Mouse (Mus musculus) forebrain, embryonic 13.5 days (tissue): ENCODE data around the gene Nol9. TPM values are rescaled to one million over a fixed set of nuclear protein-coding genes. Genes with fewer than 3 reads are reported as not detected.

Experiments
- ATAC-seq: fragments of 200-750 bp; cut with Nextera tagmentation; 2 replicates; pipeline ENCODE4 v1.8.0; 2017
- H3K27ac ChIP-seq: fragments of 300-500 bp; sonication (generic); 2 replicates; pipeline ENCODE4 v1.5.1; 2015; ENCODE audit warnings: inconsistent platforms, mild to moderate bottlenecking, moderate library complexity
- H3K27me3 ChIP-seq: fragments of 300-500 bp; sonication (generic); 2 replicates; pipeline ENCODE4 v1.6.1; 2015; ENCODE audit warnings: mild to moderate bottlenecking, inconsistent platforms
- H3K36me3 ChIP-seq: fragments of 300-500 bp; sonication (generic); 2 replicates; pipeline ENCODE4 v1.6.1; 2015; ENCODE audit warnings: mild to moderate bottlenecking, inconsistent platforms; ENCODE audit not compliant: poor library complexity, severe bottlenecking
- H3K4me1 ChIP-seq: fragments of 300-500 bp; sonication (generic); 2 replicates; pipeline ENCODE4 v1.6.1; 2015; ENCODE audit warnings: inconsistent platforms
- H3K4me2 ChIP-seq: fragments of 300-500 bp; sonication (generic); 2 replicates; pipeline ENCODE4 v1.6.1; 2015; ENCODE audit warnings: inconsistent platforms, mild to moderate bottlenecking, moderate library complexity
- H3K4me3 ChIP-seq: fragments of 300-500 bp; sonication (generic); 2 replicates; pipeline ENCODE4 v1.5.1; 2015; ENCODE audit warnings: mild to moderate bottlenecking, inconsistent platforms
- H3K9ac ChIP-seq: fragments of 300-500 bp; sonication (generic); 2 replicates; pipeline ENCODE4 v1.6.1; 2015; ENCODE audit warnings: mild to moderate bottlenecking, inconsistent platforms
- H3K9me3 ChIP-seq: fragments of 300-500 bp; sonication (generic); replicated peaks from 2 replicates; pipeline ENCODE4 v1.6.1; 2016; ENCODE audit warnings: inconsistent platforms
- WGBS: fragments of 180-500 bp; shearing (Covaris S2); methylation state at CpG from one replicate; pipeline ENCODE4 v1.1.7; 2015; 5-methylcytosine and 5-hydroxymethylcytosine counted together
- polyA plus RNA-seq: library from polyadenylated mRNA; unstranded; fragments of >200 nt; fragmentation: Nextera tagmentation; extraction: Ambion mirVana; gene quantifications from 2 replicates; pipeline ENCODE4 v1.2.1, GENCODE M21; 2015

The Nol9 gene
- polyA plus RNA-seq, 1 experiment from 2014 or later, result 22.5 TPM

DNA sequence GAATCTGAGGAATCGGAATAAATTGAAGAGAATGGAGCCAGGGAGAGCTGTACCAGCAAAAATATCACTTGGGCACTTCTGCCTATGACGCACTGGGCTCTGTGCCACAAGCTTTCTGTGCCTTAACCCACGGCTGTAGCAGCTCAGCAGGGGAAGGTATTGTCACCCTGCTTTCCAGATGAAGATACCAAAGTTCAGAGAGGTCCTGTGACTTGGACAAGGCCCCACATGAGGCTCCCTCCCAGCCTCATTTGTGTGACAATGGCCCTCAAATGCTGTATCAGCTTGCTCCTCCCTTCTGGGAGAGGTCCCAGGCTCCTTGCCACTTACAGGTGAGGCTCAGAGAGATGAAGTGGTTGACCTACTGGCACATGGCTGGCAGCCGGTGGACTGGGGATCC is 49.0 kb downstream of the Nol9 start:
- peaks cover 36% of the 10 kb centered on the region for H3K4me1 ChIP-seq
- peak overlapping the region; percentile 88 for H3K4me2 ChIP-seq
- H3K36me3 ChIP-seq, result no peaks in the 10 kb centered on the region
- peak overlapping the region; percentile 85; the same call in 1 of the 2 replicates for H3K9ac ChIP-seq
- H3K9me3 ChIP-seq, result no peaks in the 10 kb centered on the region
- H3K4me3 ChIP-seq, result peak overlapping the region; percentile 73
- H3K27me3 ChIP-seq, result 0 out of 2 replicates have a peak, but pooled peaks cover 2% of the 10 kb centered on the region
- 21% methylated on average over 4 of the region's 4 CpGs for WGBS
- ATAC-seq, result 0 out of 2 replicates have a peak, but pooled peaks have one; percentile 11
- H3K27ac ChIP-seq, result peak overlapping the region; percentile 69

DNA sequence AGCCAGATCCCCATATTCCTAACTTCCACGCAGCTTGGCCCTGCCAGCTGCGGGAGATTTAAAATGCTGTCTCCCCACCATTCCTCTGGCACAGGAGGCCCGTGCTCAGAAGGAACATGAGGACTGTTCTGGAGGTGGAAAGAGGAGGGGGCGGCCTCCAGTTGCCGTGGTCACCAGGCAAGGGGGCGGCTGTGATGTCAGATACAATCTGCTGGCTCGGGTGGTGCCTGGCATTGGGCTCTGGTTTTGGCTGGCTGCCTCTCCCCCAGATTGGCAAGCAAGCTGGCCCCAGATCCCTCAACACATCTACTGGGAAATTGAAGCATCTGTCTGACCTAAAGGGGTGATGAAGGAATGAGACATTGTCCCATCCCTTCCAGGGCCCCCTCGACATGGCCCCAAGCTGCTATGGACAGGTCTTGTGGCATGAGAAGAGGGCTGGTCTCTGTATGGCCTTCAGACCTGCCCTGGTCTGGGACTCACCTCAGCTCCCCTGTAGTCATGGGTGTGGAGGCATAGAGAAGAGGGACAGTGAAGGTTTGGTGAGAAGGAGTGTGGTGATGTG is 49.5 kb downstream of the Nol9 start:
- H3K36me3 ChIP-seq, result no peaks in the 10 kb centered on the region
- H3K4me2 ChIP-seq, result peak overlapping the region; percentile 88
- H3K4me1 ChIP-seq, result peaks cover 38% of the 10 kb centered on the region
- peak; percentile 60 for ATAC-seq
- H3K9ac ChIP-seq, result peak overlapping the region; percentile 85; the same call in 1 of the 2 replicates
- H3K9me3 ChIP-seq, result no peaks in the 10 kb centered on the region
- peak overlapping the region; percentile 73; the same call in 1 of the 2 replicates for H3K4me3 ChIP-seq
- 37% methylated on average over 8 of the region's 8 CpGs for WGBS
- 0 out of 2 replicates have a peak, but pooled peaks cover 2% of the 10 kb centered on the region for H3K27me3 ChIP-seq
- peak overlapping the region; percentile 69 for H3K27ac ChIP-seq

DNA sequence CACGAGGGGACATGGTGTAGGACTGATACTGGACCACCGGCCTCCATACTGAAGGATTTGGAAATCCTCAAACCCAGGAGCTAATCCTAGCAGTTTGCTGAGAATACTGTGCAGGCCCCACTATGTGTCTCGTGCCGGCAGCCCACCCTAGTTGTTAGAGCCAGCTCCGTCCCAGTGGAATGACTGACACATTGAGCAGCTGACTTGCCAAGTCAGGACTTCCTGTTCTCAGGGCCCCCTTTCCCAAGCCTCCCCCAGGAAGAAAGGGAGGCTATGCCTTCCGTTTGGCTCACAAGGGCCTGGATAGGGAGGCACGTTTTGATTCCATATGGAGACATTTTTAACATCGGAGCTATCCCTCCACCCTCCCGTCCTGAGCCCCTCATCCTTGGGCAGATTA is 51.1 kb downstream of the Nol9 start:
- no peak for ATAC-seq
- H3K9me3 ChIP-seq, result no peaks in the 10 kb centered on the region
- H3K4me1 ChIP-seq, result peaks cover 38% of the 10 kb centered on the region
- H3K36me3 ChIP-seq, result no peaks in the 10 kb centered on the region
- H3K9ac ChIP-seq, result no peak overlapping the region
- no peak overlapping the region for H3K4me2 ChIP-seq
- H3K27me3 ChIP-seq, result 0 out of 2 replicates have a peak, but pooled peaks cover 2% of the 10 kb centered on the region
- no peak overlapping the region for H3K4me3 ChIP-seq
- 87% methylated on average over 9 of the region's 9 CpGs for WGBS
- H3K27ac ChIP-seq, result no peak overlapping the region

DNA sequence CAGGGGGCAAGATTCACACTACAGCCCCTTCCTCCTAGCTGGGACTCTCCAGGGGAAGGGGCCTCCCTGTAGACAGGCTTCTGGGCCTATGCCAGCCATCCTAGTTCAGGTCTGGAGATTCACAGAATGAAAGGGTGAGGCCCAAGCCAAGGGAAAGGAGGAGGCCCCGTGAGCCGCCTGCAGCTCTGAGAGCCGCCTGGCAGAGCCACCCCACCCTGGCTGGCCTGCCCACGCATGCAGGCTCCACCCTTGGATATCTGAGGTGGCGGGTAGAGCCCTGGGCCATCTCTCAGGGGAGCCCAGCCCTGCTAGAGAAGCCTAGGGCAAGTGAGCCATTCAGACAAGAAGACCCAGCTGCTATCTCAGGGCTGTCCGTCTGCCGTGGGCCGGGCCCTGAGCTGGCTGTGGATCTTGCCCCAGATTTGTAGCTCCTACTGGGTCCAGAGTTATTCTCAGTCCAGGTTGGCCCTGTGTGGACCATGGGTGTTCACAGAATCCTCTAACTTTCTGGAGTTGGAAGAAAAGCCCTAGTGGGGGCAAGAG is 53.7 kb downstream of the Nol9 start:
- 64% methylated on average over 8 of the region's 8 CpGs for WGBS
- peaks cover 7% of the 10 kb centered on the region; the same call in 1 of the 2 replicates for H3K27me3 ChIP-seq
- peak overlapping the region; percentile 44; the same call in 1 of the 2 replicates for H3K27ac ChIP-seq
- H3K4me3 ChIP-seq, result no peak overlapping the region
- no peaks in the 10 kb centered on the region for H3K9me3 ChIP-seq
- no peaks in the 10 kb centered on the region for H3K36me3 ChIP-seq
- H3K9ac ChIP-seq, result peak overlapping the region; percentile 30; the same call in 1 of the 2 replicates
- peaks cover 25% of the 10 kb centered on the region for H3K4me1 ChIP-seq
- no peak for ATAC-seq
- no peak overlapping the region for H3K4me2 ChIP-seq

DNA sequence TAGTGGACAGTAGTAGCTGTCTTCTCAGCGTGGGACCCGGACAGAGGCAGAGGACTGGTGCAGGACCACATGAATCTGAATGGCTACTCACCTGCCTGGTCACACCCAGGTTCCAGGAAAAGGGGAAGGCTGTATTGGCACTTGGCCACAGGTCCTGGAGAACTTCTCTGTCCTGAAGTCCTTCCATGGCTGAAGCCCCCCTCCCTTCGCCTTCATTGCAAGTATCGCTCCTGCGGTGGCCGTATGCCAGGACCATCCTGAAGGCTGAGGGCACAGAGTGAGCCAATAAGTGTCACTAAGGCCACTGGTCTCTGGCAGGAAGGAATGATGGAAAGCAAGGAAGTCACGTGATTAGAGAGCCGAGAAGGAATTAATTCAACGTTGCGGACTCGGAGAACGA is 55.1 kb downstream of the Nol9 start:
- ATAC-seq, result no peak
- no peak overlapping the region for H3K27ac ChIP-seq
- 89% methylated on average over 12 of the region's 12 CpGs for WGBS
- H3K9ac ChIP-seq, result no peak overlapping the region
- no peak overlapping the region for H3K4me3 ChIP-seq
- H3K36me3 ChIP-seq, result no peaks in the 10 kb centered on the region
- H3K9me3 ChIP-seq, result no peaks in the 10 kb centered on the region
- peaks cover 13% of the 10 kb centered on the region for H3K4me1 ChIP-seq
- H3K27me3 ChIP-seq, result peaks cover 7% of the 10 kb centered on the region; the same call in 1 of the 2 replicates
- H3K4me2 ChIP-seq, result no peak overlapping the region

DNA sequence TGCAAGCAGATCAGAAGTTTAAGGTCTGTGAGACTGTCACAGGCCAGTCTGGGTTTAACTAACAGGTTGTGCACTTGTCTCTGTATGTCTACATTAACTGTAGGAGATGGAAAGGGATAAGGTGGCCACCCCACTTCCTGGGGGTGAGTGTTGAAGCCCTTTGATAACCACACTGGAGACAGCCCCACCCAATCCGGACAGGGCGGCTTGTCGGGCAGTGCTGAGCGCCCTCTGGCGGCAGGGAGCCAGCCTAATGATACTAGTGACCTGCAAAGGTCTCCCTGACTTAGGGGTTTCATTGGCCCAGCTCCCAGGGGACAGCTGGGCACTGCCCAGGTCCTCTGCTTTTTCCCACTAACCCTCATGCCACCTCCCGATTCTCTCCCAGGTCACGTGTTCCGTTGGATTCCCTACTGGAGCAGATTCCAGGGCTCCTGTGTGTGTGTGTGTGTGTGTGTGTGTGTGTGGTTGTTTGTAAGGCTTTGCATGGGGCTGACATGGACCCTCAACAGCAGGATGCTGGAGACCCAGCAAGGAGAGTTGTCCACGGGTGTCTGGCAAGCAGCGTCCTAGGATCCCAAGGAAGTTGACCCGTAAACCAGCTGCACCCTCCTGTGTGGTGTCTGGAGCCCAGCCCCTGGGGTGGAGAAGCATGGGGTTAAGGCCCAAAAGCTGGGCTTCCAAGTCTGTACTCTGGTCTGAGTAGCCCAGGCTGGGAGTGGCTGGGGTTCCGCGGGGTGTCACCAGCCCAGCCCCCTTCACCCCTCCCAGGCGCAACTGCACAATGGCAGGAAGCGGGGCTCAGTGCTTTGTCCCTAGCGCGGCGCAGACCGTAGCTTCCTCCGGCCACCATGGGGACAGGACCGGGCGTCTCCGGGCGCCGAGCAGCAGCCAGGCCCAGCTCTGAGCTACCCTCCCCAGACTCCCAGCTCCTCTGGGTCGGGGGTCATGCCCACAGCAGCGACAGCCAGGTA is 57.1 kb downstream of the Nol9 start:
- ATAC-seq, result 0 out of 2 replicates have a peak, but pooled peaks have one; percentile 4
- WGBS, result 17% methylated on average over 27 of the region's 27 CpGs
- H3K36me3 ChIP-seq, result no peaks in the 10 kb centered on the region
- H3K4me3 ChIP-seq, result no peak overlapping the region
- no peaks in the 10 kb centered on the region for H3K9me3 ChIP-seq
- no peak overlapping the region; the same call in 1 of the 2 replicates for H3K9ac ChIP-seq
- peaks cover 7% of the 10 kb centered on the region; the same call in 1 of the 2 replicates for H3K27me3 ChIP-seq
- no peak overlapping the region for H3K27ac ChIP-seq
- peaks cover 13% of the 10 kb centered on the region for H3K4me1 ChIP-seq
- H3K4me2 ChIP-seq, result peak overlapping the region; percentile 14; the same call in 1 of the 2 replicates

DNA sequence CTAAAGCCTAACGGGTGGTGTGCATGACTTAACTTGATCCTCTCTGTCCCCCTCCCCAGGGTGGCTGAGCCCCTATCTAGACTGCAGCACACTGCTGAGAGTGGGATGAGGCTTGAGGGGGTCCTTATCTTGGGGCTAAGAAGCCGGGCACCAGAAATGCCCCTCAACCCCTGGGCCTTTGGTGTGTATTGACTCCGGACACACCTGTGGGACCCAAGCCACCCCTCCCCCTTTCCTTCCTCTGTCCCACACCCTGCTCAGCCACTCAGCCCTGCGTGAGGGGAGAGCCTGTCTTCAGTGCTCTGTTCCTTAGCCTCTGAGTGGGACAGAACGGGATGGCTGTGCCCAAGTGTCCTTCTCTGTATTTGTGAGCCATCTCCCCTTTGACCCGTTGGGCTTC is 57.8 kb downstream of the Nol9 start:
- ATAC-seq, result no peak
- H3K9ac ChIP-seq, result no peak overlapping the region; the same call in 1 of the 2 replicates
- 0 out of 2 replicates have a peak, but pooled peaks cover under 1% of the 10 kb centered on the region for H3K36me3 ChIP-seq
- peak overlapping the region; percentile 14; the same call in 1 of the 2 replicates for H3K4me2 ChIP-seq
- no peak overlapping the region for H3K27ac ChIP-seq
- H3K4me1 ChIP-seq, result peaks cover 13% of the 10 kb centered on the region
- no peak overlapping the region for H3K4me3 ChIP-seq
- 31% methylated on average over 6 of the region's 6 CpGs for WGBS
- no peaks in the 10 kb centered on the region for H3K9me3 ChIP-seq
- H3K27me3 ChIP-seq, result peaks cover 7% of the 10 kb centered on the region; the same call in 1 of the 2 replicates

DNA sequence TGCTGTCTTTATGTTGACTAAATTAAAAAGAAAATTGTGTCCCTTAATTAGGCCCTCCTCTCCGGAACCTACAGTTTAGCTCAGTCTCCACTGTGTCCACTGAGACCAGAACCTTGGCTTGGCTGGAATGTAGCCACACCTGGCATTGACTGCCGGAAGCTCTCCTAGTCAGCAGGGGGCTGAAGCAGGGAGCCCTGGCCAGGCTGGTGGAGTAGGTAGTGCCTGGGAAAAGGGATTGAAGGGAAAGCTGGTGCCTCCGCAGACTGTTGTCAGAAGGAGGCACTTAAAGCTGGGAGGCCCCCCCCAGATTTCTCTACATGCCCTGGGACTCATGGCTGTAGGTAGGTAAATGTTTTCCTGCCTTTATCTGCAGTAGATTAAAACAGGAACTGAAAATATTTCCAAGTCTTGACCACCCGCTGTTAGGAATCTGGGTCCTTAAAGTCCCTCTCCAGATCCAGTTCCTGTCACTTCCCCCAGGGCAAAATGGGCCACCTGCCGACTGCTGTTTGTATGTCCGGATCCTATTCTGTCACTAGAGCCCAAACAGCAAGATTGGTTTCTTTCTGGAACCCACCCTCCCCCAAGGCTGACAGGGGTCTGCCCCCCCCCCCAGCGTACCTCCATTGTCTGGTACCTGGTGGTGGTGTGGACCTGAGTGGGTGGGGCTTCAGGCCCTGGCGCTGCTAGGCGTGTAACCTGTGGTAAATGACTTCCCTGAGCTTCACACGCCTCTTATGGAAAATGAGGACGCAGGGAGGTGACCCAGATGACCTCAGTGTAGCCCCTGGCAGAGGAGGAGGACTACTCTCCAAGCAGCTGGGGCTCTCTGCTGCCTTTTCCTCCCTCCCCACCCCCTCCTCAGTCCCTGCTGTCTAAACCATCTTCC is 59.0 kb downstream of the Nol9 start:
- Histone ChIP-seq H3K4me1 (peaks cover 2% of the 10 kb centered on the region; the same call in 1 of the 2 replicates), H3K27me3 (peaks cover 7% of the 10 kb centered on the region; the same call in 1 of the 2 replicates), H3K4me2 (no peak overlapping the region), H3K27ac (no peak overlapping the region), H3K36me3 (peaks cover 11% of the 10 kb centered on the region; the same call in 1 of the 2 replicates), H3K9ac (no peak overlapping the region), H3K9me3 (no peaks in the 10 kb centered on the region), H3K4me3 (no peak overlapping the region)
- 26% methylated on average over 11 of the region's 11 CpGs for WGBS
- ATAC-seq, result no peak

DNA sequence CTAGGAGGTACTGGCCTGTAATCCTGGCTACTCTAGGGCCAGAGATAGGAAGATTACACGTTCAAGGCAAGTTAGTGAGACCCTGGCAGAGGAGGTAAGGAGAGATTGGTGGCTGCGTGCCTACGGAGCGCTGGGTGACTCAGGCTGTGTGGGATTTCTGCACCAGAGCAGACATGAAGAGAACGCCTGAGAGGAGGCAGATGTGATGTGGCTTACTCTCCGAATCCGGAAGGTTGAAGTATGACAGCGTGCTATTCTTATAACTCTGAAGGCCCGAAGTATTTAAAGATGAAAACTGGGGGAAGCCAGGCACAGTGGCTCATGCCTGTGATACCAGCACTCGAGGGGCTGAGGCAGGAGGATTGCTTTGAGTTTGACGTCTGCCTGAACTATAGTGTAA is 61.4 kb downstream of the Nol9 start:
- 87% methylated on average over 11 of the region's 11 CpGs for WGBS
- H3K9ac ChIP-seq, result no peak overlapping the region
- H3K27ac ChIP-seq, result no peak overlapping the region
- H3K36me3 ChIP-seq, result peaks cover 26% of the 10 kb centered on the region
- ATAC-seq, result no peak
- H3K27me3 ChIP-seq, result peaks cover 7% of the 10 kb centered on the region; the same call in 1 of the 2 replicates
- no peak overlapping the region for H3K4me3 ChIP-seq
- no peak overlapping the region for H3K4me2 ChIP-seq
- no peaks in the 10 kb centered on the region for H3K9me3 ChIP-seq
- H3K4me1 ChIP-seq, result no peaks in the 10 kb centered on the region

DNA sequence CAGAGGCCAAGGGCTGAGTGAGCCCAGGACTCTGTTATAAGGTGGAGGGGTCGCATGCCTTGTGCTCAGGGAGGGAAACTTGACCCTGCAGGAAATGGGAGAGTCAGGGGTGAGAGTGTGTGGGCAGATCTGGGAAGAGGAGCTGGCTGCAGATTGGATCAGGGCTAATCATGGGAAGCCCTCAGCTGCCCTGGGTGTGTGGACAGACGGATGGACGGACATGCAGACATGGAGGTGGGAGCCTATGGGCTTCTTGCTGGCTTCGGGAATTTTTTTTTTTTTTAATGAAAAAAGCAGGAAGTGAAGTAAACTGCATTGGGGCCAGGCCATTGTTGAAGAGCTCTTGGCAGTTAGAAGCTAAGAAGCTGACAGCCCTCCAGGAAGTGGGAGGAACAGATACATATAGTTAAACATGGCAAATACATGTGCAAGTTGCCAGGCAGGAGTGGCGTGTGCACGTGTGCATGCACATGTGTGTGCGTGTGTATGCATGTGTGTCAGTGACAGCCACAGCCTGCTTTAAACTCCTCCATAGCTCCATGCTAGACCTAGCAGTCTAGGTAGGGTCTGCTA is 62.0 kb downstream of the Nol9 start:
- Histone ChIP-seq H3K27ac (no peak overlapping the region), H3K4me2 (no peak overlapping the region), H3K4me3 (no peak overlapping the region), H3K27me3 (peaks cover 7% of the 10 kb centered on the region; the same call in 1 of the 2 replicates), H3K9me3 (no peaks in the 10 kb centered on the region), H3K36me3 (peaks cover 29% of the 10 kb centered on the region), H3K9ac (no peak overlapping the region), H3K4me1 (no peaks in the 10 kb centered on the region)
- ATAC-seq, result no peak
- 88% methylated on average over 7 of the region's 7 CpGs for WGBS

DNA sequence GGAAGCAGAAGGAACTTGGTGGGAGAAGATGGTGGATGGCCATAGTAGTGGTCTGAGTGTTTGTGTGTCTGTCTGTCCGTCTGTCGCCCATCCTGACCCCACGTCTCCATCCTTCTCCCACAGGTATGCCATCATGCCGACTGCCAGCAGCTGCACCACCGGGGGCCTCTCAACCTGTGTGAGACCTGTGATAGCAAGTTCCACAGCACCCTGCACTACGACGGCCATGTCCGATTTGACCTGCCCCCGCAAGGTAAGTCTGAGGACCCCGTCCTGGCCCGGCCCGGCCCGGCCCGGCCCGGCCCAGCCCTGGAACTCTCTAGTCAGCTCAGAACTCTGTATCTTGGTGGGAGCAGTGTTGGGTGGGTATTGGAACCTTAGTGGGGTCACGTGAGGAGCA is 62.8 kb downstream of the Nol9 start:
- no peak overlapping the region for H3K27ac ChIP-seq
- H3K4me3 ChIP-seq, result no peak overlapping the region
- no peaks in the 10 kb centered on the region for H3K9me3 ChIP-seq
- H3K27me3 ChIP-seq, result peaks cover 5% of the 10 kb centered on the region; the same call in 1 of the 2 replicates
- no peak for ATAC-seq
- 90% methylated on average over 16 of the region's 16 CpGs for WGBS
- H3K36me3 ChIP-seq, result peaks cover 33% of the 10 kb centered on the region
- H3K4me2 ChIP-seq, result no peak overlapping the region
- H3K9ac ChIP-seq, result no peak overlapping the region
- no peaks in the 10 kb centered on the region for H3K4me1 ChIP-seq
